Mouse (Mus musculus): ENCODE data around the gene Chrm3. TPM values are rescaled to one million over a fixed set of nuclear protein-coding genes. Genes with fewer than 3 reads are reported as not detected.

The Chrm3 gene
- polyA plus RNA-seq, 1 experiment, result not detected

- no peaks in the 10 kb centered on the region for H3K36me3 ChIP-seq (ENCODE audit: control insufficient read depth, insufficient read depth)
- H3K79me2 ChIP-seq (ENCODE audit: control insufficient read depth, insufficient read depth), result no peaks in the 10 kb centered on the region
- TF ChIP-seq MYOD1 (IDR thresholded peaks at IDR 0.05; ENCODE audit: control insufficient read depth, insufficient read length, low read depth) (no peak), FOSL1 (IDR thresholded peaks at IDR 0.05; ENCODE audit: insufficient read depth, low read length, poor library complexity, severe bottlenecking) (no peak), CTCF (IDR thresholded peaks at IDR 0.05; ENCODE audit: control insufficient read depth, insufficient read depth, insufficient read length) (no peak), CEBPB (IDR thresholded peaks at IDR 0.05; ENCODE audit: low read depth) (no peak), MYOG (IDR thresholded peaks at IDR 0.05; ENCODE audit: control insufficient read depth, extremely low read depth, insufficient read length) (no peak), USF1 (IDR thresholded peaks at IDR 0.05; ENCODE audit: low read depth) (no peak), MAX (IDR thresholded peaks at IDR 0.05) (no peak)
- H3ac ChIP-seq (ENCODE audit: control insufficient read depth, insufficient read length, low read depth), result no peak overlapping the region
- no peaks in the 10 kb centered on the region for H3K79me3 ChIP-seq (ENCODE audit: low read depth)
- H3K27me3 ChIP-seq (ENCODE audit: control insufficient read depth, insufficient read depth, insufficient read length), result no peaks in the 10 kb centered on the region
- no peak overlapping the region for H3K4me3 ChIP-seq (ENCODE audit: insufficient read depth, poor library complexity, severe bottlenecking)
Observed at GRCm38 (mm10) chr13:10199206-10199956, 161.3 kb downstream of the Chrm3 start.

GRCm38 (mm10) chr13:10189829-10190228 lies 170.8 kb downstream of the Chrm3 start:
- no peaks in the 10 kb centered on the region for H3K36me3 ChIP-seq (ENCODE audit: control insufficient read depth, insufficient read depth)
- TF ChIP-seq USF1 (IDR thresholded peaks at IDR 0.05; ENCODE audit: low read depth) (no peak), CEBPB (IDR thresholded peaks at IDR 0.05; ENCODE audit: low read depth) (no peak), MYOD1 (IDR thresholded peaks at IDR 0.05; ENCODE audit: control insufficient read depth, insufficient read length, low read depth) (no peak), CTCF (IDR thresholded peaks at IDR 0.05; ENCODE audit: control insufficient read depth, insufficient read depth, insufficient read length) (no peak), MYOG (IDR thresholded peaks at IDR 0.05; ENCODE audit: control insufficient read depth, extremely low read depth, insufficient read length) (no peak), FOSL1 (IDR thresholded peaks at IDR 0.05; ENCODE audit: insufficient read depth, low read length, poor library complexity, severe bottlenecking) (no peak), MAX (IDR thresholded peaks at IDR 0.05) (no peak)
- H3K27me3 ChIP-seq (ENCODE audit: control insufficient read depth, insufficient read depth, insufficient read length), result no peaks in the 10 kb centered on the region
- no peaks in the 10 kb centered on the region for H3K79me3 ChIP-seq (ENCODE audit: low read depth)
- H3K4me3 ChIP-seq (ENCODE audit: insufficient read depth, poor library complexity, severe bottlenecking), result no peak overlapping the region
- H3ac ChIP-seq (ENCODE audit: control insufficient read depth, insufficient read length, low read depth), result no peak overlapping the region
- H3K79me2 ChIP-seq (ENCODE audit: control insufficient read depth, insufficient read depth), result no peaks in the 10 kb centered on the region

- Histone ChIP-seq H3ac (ENCODE audit: control insufficient read depth, insufficient read length, low read depth) (no peak overlapping the region), H3K36me3 (ENCODE audit: control insufficient read depth, insufficient read depth) (no peaks in the 10 kb centered on the region), H3K79me2 (ENCODE audit: control insufficient read depth, insufficient read depth) (no peaks in the 10 kb centered on the region), H3K79me3 (ENCODE audit: low read depth) (no peaks in the 10 kb centered on the region), H3K27me3 (ENCODE audit: control insufficient read depth, insufficient read depth, insufficient read length) (no peaks in the 10 kb centered on the region), H3K4me3 (ENCODE audit: insufficient read depth, poor library complexity, severe bottlenecking) (no peak overlapping the region)
- no peak for TF ChIP-seq CTCF (IDR thresholded peaks at IDR 0.05; ENCODE audit: control insufficient read depth, insufficient read depth, insufficient read length)
- no peak for TF ChIP-seq MYOG (IDR thresholded peaks at IDR 0.05; ENCODE audit: control insufficient read depth, extremely low read depth, insufficient read length)
- TF ChIP-seq MYOD1 (IDR thresholded peaks at IDR 0.05; ENCODE audit: control insufficient read depth, insufficient read length, low read depth), result no peak
- no peak for TF ChIP-seq MAX (IDR thresholded peaks at IDR 0.05)
Observed at GRCm38 (mm10) chr13:10187926-10188325, 172.7 kb downstream of the Chrm3 start.

GRCm38 (mm10) chr13:10183837-10184236 lies 176.8 kb downstream of the Chrm3 start:
- TF ChIP-seq CEBPB (IDR thresholded peaks at IDR 0.05; ENCODE audit: low read depth) (no peak), CTCF (IDR thresholded peaks at IDR 0.05; ENCODE audit: control insufficient read depth, insufficient read depth, insufficient read length) (no peak), MYOD1 (IDR thresholded peaks at IDR 0.05; ENCODE audit: control insufficient read depth, insufficient read length, low read depth) (no peak), USF1 (IDR thresholded peaks at IDR 0.05; ENCODE audit: low read depth) (no peak), MYOG (IDR thresholded peaks at IDR 0.05; ENCODE audit: control insufficient read depth, extremely low read depth, insufficient read length) (no peak), FOSL1 (IDR thresholded peaks at IDR 0.05; ENCODE audit: insufficient read depth, low read length, poor library complexity, severe bottlenecking) (no peak), MAX (IDR thresholded peaks at IDR 0.05) (no peak)

GRCm38 (mm10) chr13:10182756-10183155 lies 177.9 kb downstream of the Chrm3 start:
- no peak overlapping the region for H3ac ChIP-seq (ENCODE audit: control insufficient read depth, insufficient read length, low read depth)
- no peaks in the 10 kb centered on the region for H3K36me3 ChIP-seq (ENCODE audit: control insufficient read depth, insufficient read depth)
- no peaks in the 10 kb centered on the region for H3K79me3 ChIP-seq (ENCODE audit: low read depth)
- H3K4me3 ChIP-seq (ENCODE audit: insufficient read depth, poor library complexity, severe bottlenecking), result no peak overlapping the region
- TF ChIP-seq MYOD1 (IDR thresholded peaks at IDR 0.05; ENCODE audit: control insufficient read depth, insufficient read length, low read depth), result no peak
- no peak for TF ChIP-seq CTCF (IDR thresholded peaks at IDR 0.05; ENCODE audit: control insufficient read depth, insufficient read depth, insufficient read length)
- no peak for TF ChIP-seq USF1 (IDR thresholded peaks at IDR 0.05; ENCODE audit: low read depth)
- no peak for TF ChIP-seq MYOG (IDR thresholded peaks at IDR 0.05; ENCODE audit: control insufficient read depth, extremely low read depth, insufficient read length)
- no peak for TF ChIP-seq FOSL1 (IDR thresholded peaks at IDR 0.05; ENCODE audit: insufficient read depth, low read length, poor library complexity, severe bottlenecking)
- no peak for TF ChIP-seq MAX (IDR thresholded peaks at IDR 0.05)
- TF ChIP-seq CEBPB (IDR thresholded peaks at IDR 0.05; ENCODE audit: low read depth), result no peak
- no peaks in the 10 kb centered on the region for H3K27me3 ChIP-seq (ENCODE audit: control insufficient read depth, insufficient read depth, insufficient read length)
- no peaks in the 10 kb centered on the region for H3K79me2 ChIP-seq (ENCODE audit: control insufficient read depth, insufficient read depth)

More at GRCm38 (mm10) chr13:10183837-10184236, 176.8 kb downstream of the Chrm3 start:
- Histone ChIP-seq H3K79me3 (ENCODE audit: low read depth) (no peaks in the 10 kb centered on the region), H3K79me2 (ENCODE audit: control insufficient read depth, insufficient read depth) (no peaks in the 10 kb centered on the region), H3K36me3 (ENCODE audit: control insufficient read depth, insufficient read depth) (no peaks in the 10 kb centered on the region), H3K27me3 (ENCODE audit: control insufficient read depth, insufficient read depth, insufficient read length) (no peaks in the 10 kb centered on the region), H3ac (ENCODE audit: control insufficient read depth, insufficient read length, low read depth) (no peak overlapping the region), H3K4me3 (ENCODE audit: insufficient read depth, poor library complexity, severe bottlenecking) (no peak overlapping the region)
